Mouse (Mus musculus) A20 (cell line): ENCODE data around the gene Evi5l.
A peak's percentile ranks its signal among the peaks of the same experiment; 100 is the strongest.
"Not testable (repeated sequence)": the region's sequence is repeated elsewhere in the genome, so short reads cannot be mapped to it uniquely, and the experiment has no call there.

Experiments used
- DNase-seq: peaks from one replicate; pipeline ENCODE4 v3.0.0-alpha.2; 2011; ENCODE audit warnings: low read depth, low spot score

Gene Evi5l

DNA sequence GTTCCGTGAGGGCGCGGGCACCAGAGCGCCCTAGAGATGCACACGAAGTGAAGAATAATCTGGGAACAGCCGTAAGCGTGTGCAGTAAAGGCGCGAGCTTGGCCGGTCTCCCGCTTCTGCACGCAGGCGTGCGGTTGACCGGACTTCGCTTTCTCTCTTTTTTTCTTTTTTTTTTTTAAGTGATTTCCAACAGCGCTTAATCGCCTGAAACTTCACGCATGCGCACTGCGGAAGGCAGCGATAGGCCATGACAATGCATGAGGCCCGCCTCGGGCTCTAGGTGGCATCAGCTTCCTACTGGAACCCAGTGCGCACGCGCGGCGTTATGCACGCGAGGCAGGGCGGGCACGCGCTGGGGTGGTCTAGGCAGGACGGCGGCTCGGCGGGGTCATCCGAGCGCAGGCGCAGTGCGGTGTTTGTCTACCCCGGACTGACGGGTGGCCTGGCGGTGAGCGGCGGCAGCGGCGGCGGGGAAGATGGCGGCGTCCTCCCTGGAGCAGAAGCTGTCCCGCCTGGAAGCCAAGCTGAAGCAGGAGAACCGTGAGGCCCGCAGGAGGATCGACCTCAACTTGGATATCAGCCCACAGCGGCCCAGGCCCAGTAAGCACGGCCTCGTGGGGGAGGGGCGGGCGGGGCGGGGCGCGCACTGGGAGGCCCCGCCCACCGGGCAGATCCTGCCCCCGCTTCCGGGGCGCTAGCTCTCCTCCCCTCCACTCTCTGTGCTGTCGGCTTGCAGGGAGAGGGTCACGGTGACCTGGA is 72.2 kb downstream of the Evi5l start, which contains the start of the genes Map2k7 and Gm49320:
Gene Map2k7, plus strand, starts transcription at position 307 of the 759 bp plus-strand sequence.
Gene Gm49320, plus strand, starts transcription at position 432 of the 759 bp plus-strand sequence.
- peak; percentile 99 for DNase-seq

DNA sequence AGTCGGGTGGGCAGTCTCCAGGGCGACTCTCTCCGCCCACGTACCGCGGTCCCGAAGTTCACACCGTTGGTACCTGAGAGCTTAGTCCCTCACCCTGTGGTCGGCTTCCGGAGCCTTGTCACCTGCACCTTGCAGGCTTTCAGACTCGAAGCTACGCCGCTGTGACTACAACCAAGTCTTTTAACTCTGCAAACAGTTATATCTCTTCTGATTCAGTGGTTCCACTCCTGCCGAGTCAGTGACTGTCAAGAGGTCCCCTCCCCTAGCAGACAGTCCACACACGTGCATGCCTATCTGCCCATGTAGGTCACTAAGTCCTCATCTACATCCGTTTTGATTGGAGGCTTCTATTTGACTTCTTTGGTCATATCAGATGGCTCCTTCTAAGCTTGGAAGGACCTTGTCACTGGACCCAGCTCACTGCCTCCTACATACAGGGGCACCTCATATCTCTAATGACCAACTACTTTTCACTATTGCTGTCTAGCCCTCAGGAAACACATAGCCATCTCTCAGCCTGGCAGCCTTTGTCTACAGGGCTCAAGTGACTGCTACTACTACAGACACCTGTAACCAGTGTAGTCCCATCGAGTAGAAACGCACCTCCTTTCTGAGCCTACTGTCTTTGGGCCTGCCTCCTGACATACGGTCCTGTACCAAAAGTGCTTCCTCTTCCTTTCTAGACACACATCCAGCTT is 73.0 kb downstream of the Evi5l start:
- DNase-seq, result peak; percentile 10

DNA sequence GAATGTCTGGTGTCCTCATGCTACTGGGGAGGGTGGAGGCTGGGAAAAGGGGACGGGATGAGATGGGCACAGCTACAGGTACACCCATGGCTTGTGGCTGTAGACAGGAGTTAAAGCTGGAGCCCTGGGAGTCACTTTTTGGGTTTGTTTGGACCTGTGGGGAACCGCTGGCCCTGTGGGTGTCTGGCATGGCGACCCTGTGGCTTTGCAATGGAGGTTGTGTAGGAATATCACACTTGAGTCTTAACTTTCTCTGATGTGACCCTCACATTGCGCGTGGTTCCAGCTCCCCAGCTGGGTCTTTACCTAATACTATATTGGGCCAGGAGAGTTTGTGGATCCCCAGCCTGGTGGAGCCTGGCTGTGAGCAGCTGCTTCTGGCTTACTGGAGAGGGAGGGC is 78.7 kb downstream of the Evi5l start:
- DNase-seq, result no peak

DNA sequence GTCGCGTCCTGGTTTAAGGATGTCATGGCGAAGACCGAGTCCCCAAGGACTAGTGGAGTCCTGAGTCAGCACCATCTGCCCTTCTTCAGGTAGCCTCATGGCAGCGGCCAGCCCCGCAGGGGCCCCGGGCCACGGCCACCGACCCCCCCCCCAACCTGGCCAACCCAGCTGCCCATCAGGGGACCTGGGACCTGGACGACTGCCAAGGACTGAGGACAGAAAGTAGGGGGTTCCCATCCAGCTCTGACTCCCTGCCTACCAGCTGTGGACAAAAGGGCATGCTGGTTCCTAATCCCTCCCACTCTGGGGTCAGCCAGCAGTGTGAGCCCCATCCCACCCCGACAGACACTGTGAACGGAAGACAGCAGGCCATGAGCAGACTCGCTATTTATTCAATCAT is 79.4 kb downstream of the Evi5l start:
- DNase-seq, result no peak

DNA sequence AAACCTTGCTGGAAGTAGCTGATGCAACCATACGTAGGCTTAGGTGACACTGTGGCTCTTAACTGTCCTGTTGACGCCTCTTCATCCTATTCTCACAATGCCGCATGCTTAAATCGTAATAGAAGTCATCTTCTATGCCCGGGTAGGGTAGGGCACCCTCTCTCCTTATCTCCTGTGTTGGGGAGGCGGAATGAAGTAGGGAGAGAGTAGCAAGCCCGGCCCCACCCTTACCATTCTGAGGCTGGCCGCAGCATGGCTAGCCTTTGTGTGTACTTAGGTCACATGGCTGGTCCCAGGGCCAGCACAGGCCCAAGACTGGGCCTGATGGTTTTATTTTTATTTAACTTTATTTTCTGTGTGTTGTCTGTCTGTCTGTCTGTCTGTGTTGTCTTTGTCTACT is 80.9 kb downstream of the Evi5l start:
- DNase-seq, result no peak

DNA sequence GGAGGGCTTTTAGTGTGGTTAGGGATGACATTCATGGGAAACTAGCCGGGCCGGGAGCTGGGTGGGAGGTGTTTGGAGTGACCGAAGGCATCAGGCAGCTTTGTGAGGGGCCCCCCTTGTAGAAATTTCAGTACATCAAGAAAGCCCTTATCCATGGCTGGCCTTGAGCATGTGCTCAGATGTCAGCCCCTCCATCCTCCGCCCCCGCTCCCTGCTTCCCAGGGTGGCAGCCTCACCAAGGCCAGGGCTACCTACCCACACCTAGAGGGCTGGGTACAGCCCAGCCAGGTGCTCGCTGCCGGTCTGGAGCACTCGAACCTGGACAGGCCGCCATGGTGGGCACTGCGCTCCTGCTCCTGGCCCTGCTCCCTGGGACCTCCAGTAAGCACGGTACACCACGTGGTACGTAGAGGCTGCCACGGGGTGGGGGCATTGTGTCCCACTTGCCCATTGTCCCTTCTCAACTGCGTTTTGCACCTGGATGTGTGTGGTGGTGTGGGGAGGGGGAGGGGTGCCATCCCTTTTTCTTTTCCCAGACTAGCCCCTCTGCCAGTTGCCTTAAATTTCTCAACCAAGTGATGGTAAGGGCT is 81.7 kb downstream of the Evi5l start, which contains the start of gene Tgfbr3l:
Gene Tgfbr3l, plus strand, starts transcription at position 264 of the 590 bp plus-strand sequence.
- no peak for DNase-seq

DNA sequence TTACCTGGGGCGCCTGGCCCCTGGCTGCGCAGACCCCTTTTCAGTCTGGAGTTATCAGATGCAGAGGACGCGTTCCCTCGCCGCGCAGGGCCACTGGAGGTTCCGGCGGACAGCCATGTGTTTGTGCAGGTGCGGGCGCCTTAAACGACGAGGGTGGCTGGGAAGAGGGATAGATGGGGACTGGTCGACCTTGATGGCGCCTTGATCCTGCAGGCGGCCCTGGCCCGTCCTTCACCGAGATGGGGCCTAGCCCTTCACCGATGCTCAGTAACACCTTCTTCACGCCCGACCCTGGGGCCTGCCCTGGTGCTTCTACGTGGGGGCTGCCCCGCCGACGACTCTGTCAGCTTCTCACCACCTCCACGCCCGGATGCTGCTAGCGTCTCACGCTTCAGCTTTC is 82.8 kb downstream of the Evi5l start:
- DNase-seq, result no peak

DNA sequence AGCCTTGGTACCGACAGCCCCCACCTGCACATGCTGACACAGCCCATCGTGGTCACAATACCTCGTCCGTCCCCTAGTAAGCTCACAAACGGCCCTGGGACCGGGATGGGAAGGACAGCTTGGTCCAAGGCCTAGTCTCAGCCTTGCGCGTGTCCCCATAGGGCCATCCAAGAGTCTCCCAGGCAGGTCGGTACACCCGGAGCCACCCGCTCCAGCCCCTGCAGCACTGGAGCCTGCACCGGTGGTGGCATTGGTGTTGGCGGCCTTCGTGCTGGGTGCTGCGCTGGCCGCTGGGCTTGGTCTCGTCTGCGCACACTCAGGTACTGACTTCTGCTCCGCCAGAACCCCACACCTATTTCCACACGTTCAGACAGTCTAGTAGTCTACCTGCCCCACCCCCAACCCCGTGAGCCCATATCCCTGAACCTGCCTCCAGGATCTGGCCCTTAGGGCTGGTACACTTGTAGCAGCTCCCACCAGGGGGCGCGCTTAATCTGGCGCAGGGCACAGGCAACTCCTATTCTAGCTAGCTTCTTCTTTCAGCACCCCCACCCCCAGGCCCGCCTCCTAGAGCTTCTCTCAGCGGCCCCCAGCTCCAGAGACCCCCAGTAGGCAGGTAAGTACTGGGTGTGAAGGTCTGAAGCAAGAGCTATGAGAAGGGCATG is 84.1 kb downstream of the Evi5l start:
- peak; percentile 77 for DNase-seq

DNA sequence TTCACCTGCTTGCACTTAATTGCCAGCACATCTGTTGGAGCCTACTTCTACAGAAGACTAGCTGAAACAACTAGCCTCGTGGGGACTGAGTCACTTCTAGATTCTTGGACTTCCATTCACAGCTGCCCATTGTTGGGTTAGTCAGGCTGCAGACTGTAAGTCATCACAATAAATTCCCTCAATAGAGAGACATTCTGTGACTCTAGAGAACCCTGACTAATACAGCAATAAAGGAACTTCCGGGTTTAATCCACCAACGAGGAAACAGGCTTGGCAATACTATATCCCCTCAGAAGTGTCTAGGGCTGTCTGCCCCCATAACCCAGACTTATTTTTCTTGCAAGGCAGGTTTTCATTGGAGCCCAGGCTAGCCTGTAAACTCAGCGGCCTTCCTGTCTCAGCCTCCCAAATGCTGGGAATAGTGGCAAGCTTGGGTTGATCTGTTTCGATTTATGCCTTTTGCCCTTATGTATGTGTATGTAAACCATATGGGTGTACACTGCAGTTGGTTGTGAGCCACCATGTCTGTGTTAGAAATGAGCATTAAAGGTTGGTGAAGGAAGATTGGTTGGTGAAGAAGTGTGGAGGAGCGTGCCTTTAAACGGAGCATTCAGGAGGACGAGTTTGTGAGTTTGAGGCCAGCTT is 85.9 kb downstream of the Evi5l start:
- no peak for DNase-seq

DNA sequence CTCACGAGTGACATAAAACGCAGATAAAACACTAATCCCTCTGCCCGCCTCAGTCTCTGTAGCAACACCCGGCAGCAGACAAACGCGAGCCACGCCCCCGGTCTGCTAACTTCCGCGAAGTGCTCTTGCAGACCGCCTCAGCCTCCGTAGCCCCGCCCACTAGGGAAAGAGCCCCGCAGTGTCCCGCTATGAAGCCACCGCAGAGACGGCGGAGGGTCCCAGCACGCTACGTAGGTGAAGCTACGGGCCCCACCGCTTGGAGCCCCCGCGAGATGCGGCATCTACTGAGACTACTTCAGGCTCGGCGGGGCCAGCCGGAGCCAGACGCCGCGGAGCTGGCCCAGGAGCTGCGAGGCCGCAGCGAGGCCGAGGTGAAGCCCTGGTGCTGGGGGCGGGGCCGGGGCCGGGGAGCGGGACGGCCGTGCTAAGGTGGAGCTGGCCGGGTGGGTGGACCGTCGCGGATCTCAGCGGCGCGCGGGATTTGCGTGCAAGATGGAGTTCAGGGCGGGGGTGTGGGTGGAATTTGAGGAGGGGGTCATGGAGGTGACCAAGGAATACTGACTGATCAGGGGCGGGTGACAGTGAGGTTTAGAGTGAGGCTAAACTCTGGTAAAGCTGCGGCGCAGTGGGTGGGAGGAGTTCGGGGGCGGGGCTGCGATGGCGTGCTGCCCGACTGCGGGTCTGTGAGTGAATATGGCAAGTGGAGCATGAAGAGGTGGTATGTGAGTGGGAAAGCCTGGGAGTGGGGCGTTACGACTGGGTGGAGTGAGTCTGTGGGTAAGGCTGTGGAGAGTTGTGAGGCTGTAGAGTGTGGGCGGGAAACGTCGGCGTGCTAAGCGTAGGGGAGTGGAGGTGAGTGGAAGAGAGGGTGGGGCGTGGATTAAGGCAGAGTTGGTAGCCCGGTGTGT is 86.8 kb downstream of the Evi5l start, which contains the start of gene Snapc2:
Gene Snapc2, plus strand, starts transcription at position 147 of the 908 bp plus-strand sequence.
- DNase-seq, result peak; percentile 97

DNA sequence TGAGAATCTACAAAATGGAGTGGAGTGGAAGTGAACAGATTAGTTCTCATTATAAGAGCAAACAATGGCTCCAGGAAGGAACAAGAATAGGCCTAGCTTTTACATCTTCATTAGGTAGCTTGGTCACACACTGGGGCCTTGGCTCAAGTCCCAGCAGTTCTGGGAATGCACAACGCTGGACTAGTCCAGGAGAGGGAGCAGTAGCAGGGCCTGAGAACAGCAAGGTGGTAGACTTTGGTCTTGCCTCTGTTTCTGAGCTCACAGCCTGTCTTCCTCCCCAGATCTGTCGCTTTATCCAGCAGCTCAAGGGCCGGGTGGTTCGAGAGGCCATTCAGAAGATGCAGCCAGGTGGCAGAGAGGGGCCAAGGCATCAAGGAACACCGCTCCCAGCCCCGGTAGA is 87.6 kb downstream of the Evi5l start:
- DNase-seq, result peak; percentile 31

DNA sequence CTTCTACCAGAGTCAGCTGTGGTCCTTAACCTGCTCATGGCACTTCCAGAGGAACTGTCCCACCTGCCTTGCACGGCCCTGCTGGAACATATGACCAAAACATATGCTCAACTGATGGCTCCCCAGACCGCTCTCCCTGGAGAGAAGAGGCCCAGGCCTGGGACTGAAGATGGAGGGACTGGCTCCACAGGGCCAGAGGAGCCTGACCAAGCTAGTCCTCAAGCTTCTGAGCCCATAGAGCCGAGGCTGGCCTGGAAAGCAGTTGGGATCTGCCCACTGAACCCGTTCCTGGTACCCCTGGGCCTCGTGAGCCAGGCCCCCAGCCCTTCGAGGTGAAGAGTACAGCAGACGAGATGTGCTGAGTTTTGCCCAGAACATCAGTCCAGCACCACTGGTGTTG is 89.1 kb downstream of the Evi5l start:
- not testable (repeated sequence) for DNase-seq

DNA sequence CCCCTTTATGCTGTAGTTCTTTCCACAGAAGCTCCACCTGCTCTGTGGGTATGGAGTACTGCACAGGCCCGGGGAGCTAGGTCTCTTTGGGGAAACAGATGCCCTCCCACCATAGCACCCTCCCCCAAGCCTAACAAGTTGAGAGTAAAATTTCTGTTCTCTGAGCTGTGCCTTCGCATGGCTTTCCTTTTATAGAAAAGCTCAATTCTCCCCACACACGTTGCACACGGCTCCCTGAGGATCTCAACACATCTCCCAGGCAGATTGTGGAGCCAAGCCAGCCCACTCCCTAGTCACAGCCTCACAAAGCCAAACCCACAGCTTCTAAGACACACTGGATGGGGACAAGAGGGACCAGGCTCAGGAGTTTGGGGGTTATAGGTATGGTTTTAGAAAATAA is 90.5 kb downstream of the Evi5l start:
- DNase-seq, result no peak

DNA sequence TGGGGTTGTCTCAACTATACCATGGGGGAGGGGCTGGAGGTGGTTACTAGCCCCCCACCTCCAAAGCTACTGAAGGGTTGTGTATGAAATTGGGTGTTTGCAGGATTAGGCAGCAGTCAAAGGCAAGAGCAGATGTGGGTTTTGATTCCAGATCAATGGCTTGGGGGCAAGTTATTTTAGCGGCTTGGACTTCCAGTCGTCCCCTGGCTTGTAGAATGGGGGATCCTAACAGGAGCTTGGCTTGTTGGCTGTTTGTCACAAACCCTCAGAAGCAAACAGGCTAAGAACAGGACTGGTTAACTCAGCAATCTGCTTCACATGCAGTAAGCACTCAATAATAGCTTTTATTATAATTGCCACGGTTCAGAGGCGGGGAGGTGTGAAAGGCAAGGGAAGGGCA is 91.0 kb downstream of the Evi5l start:
- DNase-seq, result no peak

DNA sequence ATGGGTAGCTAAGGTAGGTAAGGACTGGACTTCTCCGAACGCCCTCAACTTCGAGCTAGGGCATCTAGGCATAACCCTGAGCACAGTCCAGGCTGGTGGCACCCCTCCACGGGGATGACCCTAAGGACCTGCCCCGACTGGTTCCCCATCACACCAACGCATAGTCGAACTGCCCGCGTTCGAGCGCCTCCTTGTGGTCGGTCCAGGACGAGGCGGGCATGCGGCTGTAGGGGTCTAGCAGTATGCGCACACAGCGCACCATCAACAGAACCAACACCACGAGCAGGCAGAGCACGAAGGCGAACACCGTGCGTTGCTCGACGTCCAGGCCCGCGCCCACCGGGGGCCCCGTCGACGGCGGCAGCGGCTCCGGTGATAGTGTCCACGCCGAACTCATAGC is 91.9 kb downstream of the Evi5l start:
- peak; percentile 67 for DNase-seq

DNA sequence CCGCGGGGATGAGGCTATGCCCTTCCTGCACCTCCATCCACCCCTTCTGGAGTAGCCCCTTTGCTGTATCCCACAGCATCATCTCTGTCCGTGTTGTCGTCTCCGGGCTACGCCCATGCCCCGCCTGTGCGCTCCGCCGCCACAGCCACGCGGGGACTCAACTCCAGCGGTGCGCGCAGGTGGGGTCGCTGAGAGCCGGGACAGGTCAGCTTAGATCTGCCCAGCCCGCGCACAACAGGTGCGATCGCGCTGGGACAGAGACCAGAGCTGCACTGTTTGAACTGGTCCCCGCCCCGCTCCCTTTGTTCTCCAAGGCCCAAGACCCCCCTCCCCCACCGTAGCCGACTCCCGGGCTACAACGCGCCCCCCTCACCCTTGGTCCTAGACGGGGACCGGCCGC is 92.3 kb downstream of the Evi5l start:
- DNase-seq, result peak; percentile 36

DNA sequence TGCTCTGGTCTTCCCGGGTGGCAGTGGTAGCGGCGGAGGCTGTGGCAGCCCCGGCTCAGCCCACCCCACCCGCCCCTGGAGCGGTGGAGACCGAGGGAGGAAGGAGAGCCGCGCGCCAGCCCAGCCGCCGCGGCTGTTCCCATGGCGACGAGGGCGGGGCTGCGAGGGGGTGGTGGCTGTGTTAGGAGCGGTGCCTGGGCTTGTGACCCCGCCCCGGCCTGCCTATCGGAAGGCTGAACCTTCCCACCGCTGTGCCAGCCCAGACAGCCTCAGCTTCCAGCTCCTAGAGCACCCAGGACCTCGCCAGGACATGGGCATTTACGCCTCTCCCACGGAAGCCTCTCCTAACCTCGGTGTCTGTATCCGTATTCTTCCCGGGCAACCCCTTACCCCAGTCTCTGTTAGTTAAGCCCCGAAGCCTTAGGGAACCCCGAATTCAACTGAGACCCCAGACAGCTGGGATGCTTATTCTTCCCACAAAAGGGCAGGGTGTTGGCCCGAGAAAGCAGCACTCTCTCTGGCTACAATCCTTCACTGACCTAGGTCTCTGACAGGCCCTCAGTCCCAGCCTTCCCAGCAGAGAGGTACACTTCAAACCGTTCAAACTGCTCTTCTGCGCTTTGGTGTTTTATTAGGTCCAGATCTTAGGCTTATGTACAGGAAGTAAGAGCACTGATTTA is 92.9 kb downstream of the Evi5l start, which contains the start of gene Ctxn1:
Gene Ctxn1, minus strand, starts transcription at position 150 of the 680 bp plus-strand sequence.
- DNase-seq, result peak; percentile 73

DNA sequence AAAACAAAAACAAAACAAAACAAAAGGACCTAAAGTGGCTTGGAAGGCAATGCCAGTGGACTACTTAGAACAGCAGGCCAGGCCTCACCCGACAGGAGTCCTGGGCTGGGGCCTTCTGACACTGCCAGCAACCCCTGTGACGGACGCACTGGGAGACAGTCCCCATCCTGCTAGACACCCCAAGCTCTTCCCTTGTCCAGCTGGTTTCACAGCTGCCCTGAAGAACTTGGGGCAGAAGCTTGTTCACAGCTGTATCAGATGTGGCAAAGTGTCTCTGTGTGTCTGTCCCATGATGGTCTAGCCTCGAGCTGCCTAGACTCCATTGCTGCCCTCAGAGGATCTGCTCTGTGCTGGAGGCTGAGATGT is 93.4 kb downstream of the Evi5l start:
- no peak for DNase-seq
